Mouse (Mus musculus) CH12.LX (cell line): ENCODE data around the gene Uap1l1.

Experiments
- CTCF ChIP-seq, 2 experiments: IDR thresholded peaks in 1 of 2; conservative IDR thresholded peaks in 1 of 2; 2 replicates each; pipeline ENCODE4 v1.5.1; 2011 to 2012; ENCODE audit warnings: low read depth in 2 of 2, low read length in 2 of 2, improper control_type of control experiment in 1 of 2, inconsistent platforms in 1 of 2, mild to moderate bottlenecking in 1 of 2, moderate library complexity in 1 of 2
- EP300 ChIP-seq: IDR thresholded peaks from 2 replicates; pipeline ENCODE4 v1.6.1; 2011; ENCODE audit warnings: low read length, improper control_type of control experiment
- ETS1 ChIP-seq: conservative IDR thresholded peaks from 2 replicates; pipeline ENCODE4 v1.6.1; 2012; ENCODE audit warnings: low read depth, mild to moderate bottlenecking, inconsistent platforms, low read length, improper control_type of control experiment, moderate library complexity
- POLR2AphosphoS2 ChIP-seq: IDR thresholded peaks from 2 replicates; pipeline ENCODE4 v1.6.1; 2011; ENCODE audit warnings: low read depth, low read length, improper control_type of control experiment
- SMC3 ChIP-seq: IDR thresholded peaks from 2 replicates; pipeline ENCODE4 v1.6.1; 2011; ENCODE audit warnings: low read depth, low read length, improper control_type of control experiment
- USF1 ChIP-seq: IDR thresholded peaks from 2 replicates; pipeline ENCODE4 v1.6.1; 2014; ENCODE audit warnings: low read depth, mild to moderate bottlenecking, inconsistent platforms, low read length, improper control_type of control experiment
- ZC3H11A ChIP-seq: IDR thresholded peaks from 2 replicates; pipeline ENCODE4 v1.6.1; 2012; ENCODE audit warnings: low read depth, mild to moderate bottlenecking, inconsistent platforms, low read length, improper control_type of control experiment
- ZNF384 ChIP-seq: IDR thresholded peaks from 2 replicates; pipeline ENCODE4 v1.6.1; 2012; ENCODE audit warnings: low read depth, low read length, improper control_type of control experiment, inconsistent platforms

DNA sequence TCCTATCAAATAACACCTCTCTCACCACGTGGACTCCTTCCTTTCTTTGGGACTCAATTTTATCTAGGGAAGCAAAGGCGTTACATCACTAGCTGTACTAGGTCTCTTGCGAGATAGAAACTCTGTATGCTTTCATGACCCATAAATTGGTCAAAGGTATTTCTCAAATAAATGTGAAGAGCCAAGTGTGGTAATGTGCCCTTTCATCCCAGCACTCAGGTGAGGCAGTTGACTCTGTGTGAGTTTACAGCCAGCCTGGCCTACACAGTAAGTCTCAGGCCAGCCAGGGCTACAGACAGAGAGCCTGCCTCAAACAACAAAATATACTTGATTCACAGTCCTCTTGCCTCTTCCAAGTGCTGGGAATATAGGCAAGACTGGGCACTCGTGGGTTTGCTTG, 5.6 kb downstream of the Uap1l1 start:
- TF ChIP-seq USF1 (no peak), CTCF (conservative IDR thresholded peaks at IDR 0.05 in 1 of 2, IDR thresholded peaks at IDR 0.05 in 1 of 2; ENCODE audit: low read depth in 2 of 2, low read length in 2 of 2) (no peak), ZNF384 (no peak), EP300 (no peak), SMC3 (no peak), POLR2AphosphoS2 (no peak), ZC3H11A (no peak), ETS1 (no peak)
